Mouse (Mus musculus): ENCODE data around the gene Gm21885. TPM values are rescaled to one million over a fixed set of nuclear protein-coding genes. Genes with fewer than 3 reads are reported as not detected.

Gene Gm21885
- polyA plus RNA-seq, 1 experiment from 2014 or later = 6.4 TPM

DNA sequence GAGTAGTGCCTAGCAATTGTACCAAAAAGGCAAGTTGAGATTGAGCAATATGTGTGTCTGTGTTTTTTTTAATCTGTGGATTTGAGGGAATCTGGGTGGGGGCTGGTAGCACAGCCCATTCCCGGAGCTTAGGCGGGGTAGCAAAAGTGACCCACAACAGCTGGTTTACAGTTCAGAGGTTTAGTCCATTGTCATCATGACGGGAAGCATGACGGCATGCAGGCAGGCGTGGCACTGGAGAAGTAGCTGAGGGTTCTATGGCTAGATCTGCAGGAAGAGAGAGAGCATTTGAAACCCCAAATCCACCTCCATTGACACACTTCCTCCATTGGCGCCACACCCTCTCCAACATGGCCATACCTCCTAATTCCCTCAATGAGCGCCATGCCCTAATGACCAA is 11.8 kb upstream of the Gm21885 start:
- Histone ChIP-seq H3K4me3 (replicated peaks) (no peak overlapping the region), H3K4me1 (peaks cover 23% of the 10 kb centered on the region; the same call in 1 of the 2 replicates), H3K27ac (no peak overlapping the region), H3K9me3 (no peaks in the 10 kb centered on the region), H3K4me2 (no peak overlapping the region), H3K9ac (no peak overlapping the region), H3K27me3 (replicated peaks) (no peaks in the 10 kb centered on the region), H3K36me3 (no peaks in the 10 kb centered on the region)
- 86% methylated on average over 7 of the region's 7 CpGs for WGBS
- no peak for ATAC-seq (ENCODE audit: insufficient read depth, low FRiP score, low read depth)

GRCm38 (mm10) chr11:94271015-94271414 is 10.7 kb upstream of the Gm21885 start:
- no peak overlapping the region for H3K27ac ChIP-seq
- H3K36me3 ChIP-seq = no peaks in the 10 kb centered on the region
- no peak overlapping the region for H3K4me2 ChIP-seq
- H3K4me3 ChIP-seq (replicated peaks) = no peak overlapping the region
- 96% methylated on average over 2 of the region's 2 CpGs for WGBS
- H3K9ac ChIP-seq = no peak overlapping the region
- no peaks in the 10 kb centered on the region for H3K27me3 ChIP-seq (replicated peaks)
- no peaks in the 10 kb centered on the region for H3K9me3 ChIP-seq
- no peak for ATAC-seq (ENCODE audit: insufficient read depth, low FRiP score, low read depth)
- 0 out of 2 replicates have a peak, but pooled peaks cover 16% of the 10 kb centered on the region for H3K4me1 ChIP-seq

DNA sequence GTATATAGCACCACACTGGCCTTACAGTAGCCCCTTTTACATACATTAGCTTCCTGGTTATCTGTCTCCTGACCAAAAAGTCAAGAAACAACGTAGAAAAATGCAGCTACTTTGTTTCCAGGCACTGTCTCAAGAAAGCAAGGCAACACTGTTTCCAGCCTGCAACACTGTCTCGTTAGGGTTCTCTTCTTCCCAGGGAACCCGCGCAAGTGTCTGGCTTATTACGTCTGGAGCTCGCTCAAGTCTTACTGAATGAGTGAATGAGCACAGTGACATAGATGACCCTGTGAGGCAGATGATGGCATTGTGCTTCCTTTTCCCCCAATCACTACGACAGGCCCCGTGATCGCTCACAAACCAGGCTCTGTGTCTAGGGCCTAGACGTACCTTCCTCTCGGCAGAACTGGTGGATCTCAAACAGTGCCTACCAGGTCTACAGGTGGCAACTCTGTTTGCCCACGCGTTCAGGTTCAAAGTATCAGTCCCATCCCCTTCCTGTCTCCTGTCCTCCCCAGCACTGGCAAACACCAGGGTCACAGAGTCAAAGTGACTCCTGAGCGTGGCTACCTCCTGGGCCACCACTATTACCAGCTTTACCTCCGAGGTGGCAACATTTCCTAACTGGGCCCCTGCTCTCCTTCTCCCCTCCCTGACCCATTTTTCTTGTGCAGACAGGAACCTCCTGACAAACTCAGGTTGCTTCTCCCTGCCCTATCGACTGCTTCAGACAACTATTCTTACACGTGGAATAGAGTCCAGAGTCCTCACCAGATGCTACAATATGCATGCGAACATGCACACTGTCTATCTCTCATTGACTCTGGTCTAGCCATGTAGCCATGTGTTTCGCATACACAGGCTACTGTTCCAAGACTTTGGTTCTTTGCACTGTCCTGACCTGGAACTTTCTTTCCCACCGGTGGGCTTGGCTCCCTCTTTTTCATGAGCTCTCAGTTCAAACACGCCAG is 8.4 kb upstream of the Gm21885 start:
- Histone ChIP-seq H3K9ac (no peak overlapping the region), H3K27ac (peak overlapping the region; percentile 40), H3K4me3 (replicated peaks) (no peak overlapping the region), H3K9me3 (no peaks in the 10 kb centered on the region), H3K27me3 (replicated peaks) (no peaks in the 10 kb centered on the region), H3K36me3 (no peaks in the 10 kb centered on the region), H3K4me2 (no peak overlapping the region), H3K4me1 (peaks cover 21% of the 10 kb centered on the region; the same call in 1 of the 2 replicates)
- no peak for ATAC-seq (ENCODE audit: insufficient read depth, low FRiP score, low read depth)
- WGBS = 83% methylated on average over 21 of the region's 21 CpGs

DNA sequence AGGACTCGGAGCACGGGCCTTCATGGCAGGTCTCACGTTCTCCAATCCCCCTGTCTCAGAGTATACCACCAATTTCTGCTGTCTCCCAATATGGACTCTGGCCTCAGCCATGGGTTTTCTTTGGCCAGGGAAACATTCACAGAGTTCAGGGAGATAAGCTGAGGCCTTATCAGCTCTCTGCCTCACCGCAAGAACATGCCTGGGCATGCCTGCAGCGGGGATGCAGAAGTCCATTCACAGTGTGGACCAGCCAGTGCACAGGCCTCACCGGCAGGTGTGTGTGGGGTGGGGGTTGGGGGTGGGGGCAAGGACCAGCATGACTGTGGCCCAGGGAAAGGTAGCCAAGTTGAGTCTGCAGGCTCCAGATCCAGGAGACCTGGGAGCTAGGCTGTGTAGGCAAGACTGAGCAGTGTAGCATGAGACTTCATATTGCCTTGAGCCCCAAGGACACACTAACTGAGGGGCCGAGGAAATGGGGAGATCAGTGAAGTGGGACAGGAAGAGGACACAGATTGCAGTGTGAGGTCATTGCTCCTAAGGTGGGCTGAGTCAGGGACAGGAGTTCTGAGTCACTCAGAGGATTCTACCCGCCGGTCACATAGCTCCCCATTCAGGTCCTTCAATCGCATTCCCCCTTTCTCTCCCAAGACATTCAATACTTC is 7.3 kb upstream of the Gm21885 start:
- WGBS = 66% methylated on average over 10 of the region's 10 CpGs
- Histone ChIP-seq H3K9ac (no peak overlapping the region), H3K27ac (peak overlapping the region; percentile 40), H3K27me3 (replicated peaks) (no peaks in the 10 kb centered on the region), H3K36me3 (no peaks in the 10 kb centered on the region), H3K9me3 (no peaks in the 10 kb centered on the region), H3K4me3 (replicated peaks) (no peak overlapping the region), H3K4me1 (peaks cover 21% of the 10 kb centered on the region; the same call in 1 of the 2 replicates), H3K4me2 (no peak overlapping the region)
- peak; percentile 81 for ATAC-seq (ENCODE audit: insufficient read depth, low FRiP score, low read depth)

DNA sequence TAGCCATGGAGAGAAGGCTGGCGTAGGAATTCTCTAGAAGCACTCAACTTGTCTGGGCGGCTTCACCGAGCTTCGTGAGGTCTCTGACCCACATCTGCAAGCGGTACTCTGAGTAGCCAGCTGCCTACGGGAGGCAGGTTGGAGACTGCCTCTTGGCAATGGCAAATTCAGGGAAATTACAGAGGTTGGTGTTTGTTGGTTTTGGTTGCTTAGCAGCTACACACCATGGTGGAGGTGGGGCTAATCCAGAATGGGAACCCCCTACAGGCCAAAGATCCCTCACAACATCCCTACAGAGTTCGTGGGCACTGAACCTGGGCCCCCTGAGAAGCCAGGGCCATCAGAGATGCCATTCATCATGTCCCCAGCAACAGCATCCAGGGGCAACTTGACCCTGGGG is 6.4 kb upstream of the Gm21885 start:
- 76% methylated on average over 7 of the region's 7 CpGs for WGBS
- Histone ChIP-seq H3K9me3 (no peaks in the 10 kb centered on the region), H3K9ac (no peak overlapping the region), H3K36me3 (no peaks in the 10 kb centered on the region), H3K4me1 (peaks cover 21% of the 10 kb centered on the region; the same call in 1 of the 2 replicates), H3K27me3 (replicated peaks) (no peaks in the 10 kb centered on the region), H3K4me3 (replicated peaks) (no peak overlapping the region), H3K27ac (no peak overlapping the region), H3K4me2 (no peak overlapping the region)
- ATAC-seq (ENCODE audit: insufficient read depth, low FRiP score, low read depth) = no peak

GRCm38 (mm10) chr11:94275686-94276085 is 6.0 kb upstream of the Gm21885 start:
- Histone ChIP-seq H3K9me3 (no peaks in the 10 kb centered on the region), H3K9ac (no peak overlapping the region), H3K27ac (no peak overlapping the region), H3K27me3 (replicated peaks) (no peaks in the 10 kb centered on the region), H3K4me1 (peaks cover 21% of the 10 kb centered on the region; the same call in 1 of the 2 replicates), H3K4me2 (no peak overlapping the region), H3K4me3 (replicated peaks) (no peak overlapping the region), H3K36me3 (no peaks in the 10 kb centered on the region)
- no peak for ATAC-seq (ENCODE audit: insufficient read depth, low FRiP score, low read depth)
- 83% methylated on average over 2 of the region's 2 CpGs for WGBS

GRCm38 (mm10) chr11:94276869-94277337 is 4.8 kb upstream of the Gm21885 start:
- H3K27me3 ChIP-seq (replicated peaks) = no peaks in the 10 kb centered on the region
- peak; percentile 60 for ATAC-seq (ENCODE audit: insufficient read depth, low FRiP score, low read depth)
- peak overlapping the region; percentile 33 for H3K4me3 ChIP-seq (replicated peaks)
- peak overlapping the region; percentile 64 for H3K4me2 ChIP-seq
- H3K27ac ChIP-seq = no peak overlapping the region
- no peaks in the 10 kb centered on the region for H3K36me3 ChIP-seq
- 8% methylated on average over 20 of the region's 20 CpGs for WGBS
- no peaks in the 10 kb centered on the region for H3K9me3 ChIP-seq
- H3K9ac ChIP-seq = no peak overlapping the region; the same call in 1 of the 2 replicates
- peaks cover 23% of the 10 kb centered on the region; the same call in 1 of the 2 replicates for H3K4me1 ChIP-seq

- no peak for ATAC-seq (ENCODE audit: insufficient read depth, low FRiP score, low read depth)
- Histone ChIP-seq H3K9me3 (no peaks in the 10 kb centered on the region), H3K27ac (peak overlapping the region; percentile 67; the same call in 1 of the 2 replicates), H3K36me3 (peaks cover 24% of the 10 kb centered on the region), H3K27me3 (replicated peaks) (no peaks in the 10 kb centered on the region), H3K9ac (no peak overlapping the region), H3K4me1 (peaks cover 3% of the 10 kb centered on the region; the same call in 1 of the 2 replicates), H3K4me2 (no peak overlapping the region), H3K4me3 (replicated peaks) (no peak overlapping the region)
- WGBS = 62% methylated on average over 5 of the region's 5 CpGs
Measured at GRCm38 (mm10) chr11:94282291-94282690, 618 bp downstream of the Gm21885 start.

DNA sequence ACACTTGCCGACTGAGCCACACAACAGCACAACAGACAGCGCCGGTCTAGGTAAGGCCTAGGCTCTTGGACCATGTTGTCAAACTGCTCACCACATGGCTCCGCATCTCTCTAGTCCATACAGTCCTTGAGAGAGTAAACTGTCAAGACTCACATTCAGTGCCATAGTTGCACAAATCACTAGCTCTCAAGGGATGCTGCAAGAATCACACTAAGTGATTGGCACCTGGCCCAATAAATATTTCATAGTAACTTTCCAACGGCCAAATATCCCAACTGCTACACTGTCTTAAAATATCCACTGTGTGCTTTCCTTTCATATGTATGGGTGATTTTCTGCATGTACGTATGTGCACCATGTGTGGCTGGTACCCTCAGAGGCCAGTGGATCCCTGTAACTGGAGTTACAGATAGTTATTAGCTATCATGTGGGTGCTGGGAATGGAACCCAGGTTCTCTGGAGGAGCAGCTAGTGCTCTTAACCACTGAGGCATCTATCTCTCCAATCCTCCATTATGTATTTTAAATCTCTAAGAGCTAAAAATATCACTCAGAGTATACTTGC is 1.9 kb downstream of the Gm21885 start:
- no peaks in the 10 kb centered on the region for H3K27me3 ChIP-seq (replicated peaks)
- H3K27ac ChIP-seq = no peak overlapping the region
- H3K4me3 ChIP-seq (replicated peaks) = no peak overlapping the region
- no peak overlapping the region for H3K4me2 ChIP-seq
- 88% methylated on average over 6 of the region's 6 CpGs for WGBS
- peaks cover 3% of the 10 kb centered on the region; the same call in 1 of the 2 replicates for H3K4me1 ChIP-seq
- no peaks in the 10 kb centered on the region for H3K9me3 ChIP-seq
- peaks cover 33% of the 10 kb centered on the region for H3K36me3 ChIP-seq
- no peak overlapping the region for H3K9ac ChIP-seq
- ATAC-seq (ENCODE audit: insufficient read depth, low FRiP score, low read depth) = no peak

- WGBS = 89% methylated on average over 11 of the region's 11 CpGs
- H3K4me2 ChIP-seq = no peak overlapping the region
- no peaks in the 10 kb centered on the region for H3K9me3 ChIP-seq
- H3K4me3 ChIP-seq (replicated peaks) = no peak overlapping the region
- H3K36me3 ChIP-seq = peaks cover 51% of the 10 kb centered on the region
- no peaks in the 10 kb centered on the region for H3K27me3 ChIP-seq (replicated peaks)
- H3K9ac ChIP-seq = no peak overlapping the region
- peaks cover 3% of the 10 kb centered on the region; the same call in 1 of the 2 replicates for H3K4me1 ChIP-seq
- ATAC-seq (ENCODE audit: insufficient read depth, low FRiP score, low read depth) = no peak
- H3K27ac ChIP-seq = no peak overlapping the region
Measured at GRCm38 (mm10) chr11:94285886-94286574, 4.4 kb downstream of the Gm21885 start.

DNA sequence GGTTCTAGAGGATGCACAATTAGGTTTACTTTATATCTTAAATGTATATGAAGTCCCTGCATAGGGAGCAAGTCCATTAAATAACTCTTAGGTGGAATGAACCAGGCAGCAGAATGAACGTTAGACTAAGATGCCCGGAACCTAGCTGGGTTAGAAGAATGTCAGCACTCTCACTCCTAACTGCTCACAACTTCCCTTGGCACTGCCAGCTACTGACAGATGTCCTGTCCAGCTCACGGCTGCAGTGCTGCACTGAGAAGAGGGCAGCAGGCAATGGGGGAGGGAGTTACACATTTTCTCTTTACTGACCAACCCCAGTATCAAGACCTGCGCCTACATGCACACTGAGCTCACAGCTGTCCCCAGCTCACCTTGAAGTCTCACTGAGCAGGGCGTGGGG is 5.4 kb downstream of the Gm21885 start:
- H3K36me3 ChIP-seq = peaks cover 56% of the 10 kb centered on the region
- H3K4me3 ChIP-seq (replicated peaks) = no peak overlapping the region
- no peak overlapping the region for H3K4me2 ChIP-seq
- H3K4me1 ChIP-seq = no peaks in the 10 kb centered on the region
- H3K9me3 ChIP-seq = no peaks in the 10 kb centered on the region
- ATAC-seq (ENCODE audit: insufficient read depth, low FRiP score, low read depth) = no peak
- no peaks in the 10 kb centered on the region for H3K27me3 ChIP-seq (replicated peaks)
- H3K27ac ChIP-seq = no peak overlapping the region
- 84% methylated on average over 5 of the region's 5 CpGs for WGBS
- no peak overlapping the region for H3K9ac ChIP-seq
